Mouse (Mus musculus): ENCODE data around the gene Klhdc2.

The Klhdc2 gene

GRCm38 (mm10) chr12:69294936-69295335 lies 1.5 kb upstream of the Klhdc2 start:
- TF ChIP-seq GATA4 (IDR thresholded peaks at IDR 0.05; ENCODE audit: insufficient replicate concordance, low read length) = no peak

- no peak for TF ChIP-seq GATA4 (IDR thresholded peaks at IDR 0.05; ENCODE audit: insufficient replicate concordance, low read length)
These were observed 830 bp upstream of the Klhdc2 start for GRCm38 (mm10) chr12:69295651-69296050.

GRCm38 (mm10) chr12:69297411-69298150 lies 1.1 kb downstream of the Klhdc2 start:
- TF ChIP-seq GATA4 (IDR thresholded peaks at IDR 0.05; ENCODE audit: insufficient replicate concordance, low read length) = no peak

- no peak for TF ChIP-seq GATA4 (IDR thresholded peaks at IDR 0.05; ENCODE audit: insufficient replicate concordance, low read length)
These were observed 1.8 kb downstream of the Klhdc2 start for GRCm38 (mm10) chr12:69298281-69298680.

GRCm38 (mm10) chr12:69299231-69299630 lies 2.8 kb downstream of the Klhdc2 start:
- TF ChIP-seq GATA4 (IDR thresholded peaks at IDR 0.05; ENCODE audit: insufficient replicate concordance, low read length) = no peak

DNA sequence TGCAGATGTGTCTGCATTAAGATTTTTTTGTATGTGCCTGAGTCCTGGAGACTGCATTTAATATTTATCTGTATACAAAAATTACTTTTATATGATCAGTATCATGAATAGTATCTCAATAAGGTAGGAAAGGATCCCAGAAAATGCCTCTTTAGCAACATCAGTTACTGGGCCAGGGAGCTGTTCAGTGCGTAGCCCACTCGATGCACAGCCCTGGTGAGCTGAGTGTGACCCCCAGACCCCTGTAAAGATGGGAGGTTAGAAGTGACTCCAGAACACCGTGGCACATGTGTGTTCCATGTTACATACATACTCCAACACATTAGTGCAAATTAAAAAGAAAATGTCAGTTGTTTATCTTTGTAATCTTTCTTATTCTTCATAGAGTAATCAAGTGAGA lies 3.4 kb downstream of the Klhdc2 start:
- no peak for TF ChIP-seq GATA4 (IDR thresholded peaks at IDR 0.05; ENCODE audit: insufficient replicate concordance, low read length)

- TF ChIP-seq GATA4 (IDR thresholded peaks at IDR 0.05; ENCODE audit: insufficient replicate concordance, low read length) = no peak
These were observed 3.9 kb downstream of the Klhdc2 start for GRCm38 (mm10) chr12:69300391-69300790.

DNA sequence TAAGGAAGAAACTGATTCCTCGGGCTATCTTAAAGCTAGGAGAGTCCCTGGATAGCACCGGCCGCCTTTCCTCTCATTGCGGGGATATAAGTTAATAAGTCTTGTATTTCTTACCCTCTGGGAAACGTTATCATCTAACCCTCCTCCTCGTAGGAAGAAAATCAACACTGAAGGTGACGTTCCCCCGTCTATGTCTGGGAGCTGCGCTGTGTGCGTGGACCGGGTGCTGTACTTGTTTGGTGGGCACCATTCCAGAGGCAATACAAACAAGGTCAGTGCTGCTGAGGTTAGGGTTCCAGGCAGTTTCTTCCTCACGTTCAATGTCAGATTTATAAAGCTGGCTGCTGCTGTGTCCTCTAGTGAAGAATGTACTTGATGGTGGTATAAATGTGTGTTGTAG lies 5.7 kb downstream of the Klhdc2 start:
- no peak for TF ChIP-seq GATA4 (IDR thresholded peaks at IDR 0.05; ENCODE audit: insufficient replicate concordance, low read length)

DNA sequence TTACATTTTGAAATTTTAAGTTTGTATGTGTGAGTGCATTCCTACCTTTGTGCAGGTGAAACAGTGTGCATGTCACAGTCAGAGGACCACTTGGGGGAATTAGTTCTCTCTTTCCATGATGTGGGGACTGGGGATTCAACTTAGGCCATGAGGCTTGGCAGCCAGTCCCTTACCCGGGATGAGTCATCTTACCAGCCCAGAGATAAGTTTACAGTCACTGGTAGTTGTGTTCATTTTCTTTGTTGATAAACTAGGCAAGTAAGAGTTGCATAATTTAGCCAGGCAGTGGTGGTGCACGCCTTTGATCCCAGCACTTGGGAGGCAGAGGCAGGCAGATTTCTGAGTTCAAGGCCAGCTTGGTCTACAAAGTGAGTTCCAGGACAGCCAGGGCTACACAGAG lies 7.6 kb downstream of the Klhdc2 start:
- TF ChIP-seq GATA4 (IDR thresholded peaks at IDR 0.05; ENCODE audit: insufficient replicate concordance, low read length) = no peak

GRCm38 (mm10) chr12:69306333-69306732 lies 9.9 kb downstream of the Klhdc2 start:
- TF ChIP-seq GATA4 (IDR thresholded peaks at IDR 0.05; ENCODE audit: insufficient replicate concordance, low read length) = no peak

GRCm38 (mm10) chr12:69309659-69310058 lies 13.2 kb downstream of the Klhdc2 start:
- no peak for TF ChIP-seq GATA4 (IDR thresholded peaks at IDR 0.05; ENCODE audit: insufficient replicate concordance, low read length)

- no peak for TF ChIP-seq GATA4 (IDR thresholded peaks at IDR 0.05; ENCODE audit: insufficient replicate concordance, low read length)
These were observed 21.9 kb downstream of the Klhdc2 start for GRCm38 (mm10) chr12:69318431-69318830.

DNA sequence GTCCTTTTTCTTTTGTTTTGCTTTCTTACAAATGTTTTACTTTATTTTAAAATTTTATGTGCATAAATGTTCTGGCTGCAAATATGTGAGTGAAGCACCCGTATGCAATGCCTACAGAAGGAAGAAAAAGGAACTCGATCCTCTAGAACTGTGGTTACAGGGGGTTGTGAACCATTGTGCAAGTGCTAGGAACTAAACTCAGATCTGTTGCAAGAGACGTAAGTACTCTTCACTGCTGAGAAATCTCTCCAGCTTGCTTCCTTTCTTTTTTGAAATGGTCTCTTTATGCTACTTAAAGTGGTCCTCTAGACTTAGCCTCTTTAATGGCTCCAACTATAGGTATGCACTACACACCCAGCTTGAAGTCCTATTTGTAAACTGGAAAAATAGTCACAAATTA lies 34.7 kb downstream of the Klhdc2 start:
- TF ChIP-seq GATA4 (IDR thresholded peaks at IDR 0.05; ENCODE audit: insufficient replicate concordance, low read length) = no peak

- TF ChIP-seq GATA4 (IDR thresholded peaks at IDR 0.05; ENCODE audit: insufficient replicate concordance, low read length) = no peak
These were observed 35.7 kb downstream of the Klhdc2 start for GRCm38 (mm10) chr12:69332147-69332546.

- no peak for TF ChIP-seq GATA4 (IDR thresholded peaks at IDR 0.05; ENCODE audit: insufficient replicate concordance, low read length)
These were observed 37.1 kb downstream of the Klhdc2 start for GRCm38 (mm10) chr12:69333547-69333946.

DNA sequence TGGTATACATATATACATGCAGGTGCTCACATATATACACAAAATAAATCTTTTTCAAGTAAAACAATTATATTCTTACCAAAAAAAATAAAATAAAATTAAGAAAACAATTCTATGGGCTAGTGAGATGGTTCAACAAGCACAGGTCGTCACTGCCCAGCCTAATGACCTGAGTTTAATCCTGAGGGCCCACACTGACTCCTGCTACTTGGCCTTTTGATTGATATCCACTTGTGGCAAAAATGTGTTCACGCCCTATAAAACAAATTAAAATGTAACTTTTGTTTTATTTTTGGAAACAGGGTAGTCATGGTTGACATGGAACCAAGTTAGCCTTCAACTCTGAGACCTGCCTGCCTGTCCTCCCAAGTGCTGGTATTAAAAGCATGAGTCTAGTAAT lies 53.4 kb downstream of the Klhdc2 start:
- TF ChIP-seq GATA4 (IDR thresholded peaks at IDR 0.05; ENCODE audit: insufficient replicate concordance, low read length) = no peak

- TF ChIP-seq GATA4 (IDR thresholded peaks at IDR 0.05; ENCODE audit: insufficient replicate concordance, low read length) = no peak
These were observed 55.2 kb downstream of the Klhdc2 start for GRCm38 (mm10) chr12:69351685-69352084.

Data from liver, adult (tissue).